Mouse (Mus musculus): ENCODE results near the gene Gars.
A peak's percentile ranks its signal among the peaks of the same experiment; 100 is the strongest.

The Gars gene

GRCm38 (mm10) chr6:55037799-55038670 is at the start of gene Gars:
Gars (plus strand) TSS chr6:55038007.
- DNase-seq (ENCODE audit: low spot score in 2 of 2) = peak; percentile 58 to 88

- DNase-seq (ENCODE audit: low spot score in 2 of 2) = no peak
Observed at GRCm38 (mm10) chr6:54988141-54988540, 49.7 kb upstream of the Gars start.

- no peak for DNase-seq (ENCODE audit: low spot score in 2 of 2)
Observed at GRCm38 (mm10) chr6:54991189-54991588, 46.6 kb upstream of the Gars start.

DNA sequence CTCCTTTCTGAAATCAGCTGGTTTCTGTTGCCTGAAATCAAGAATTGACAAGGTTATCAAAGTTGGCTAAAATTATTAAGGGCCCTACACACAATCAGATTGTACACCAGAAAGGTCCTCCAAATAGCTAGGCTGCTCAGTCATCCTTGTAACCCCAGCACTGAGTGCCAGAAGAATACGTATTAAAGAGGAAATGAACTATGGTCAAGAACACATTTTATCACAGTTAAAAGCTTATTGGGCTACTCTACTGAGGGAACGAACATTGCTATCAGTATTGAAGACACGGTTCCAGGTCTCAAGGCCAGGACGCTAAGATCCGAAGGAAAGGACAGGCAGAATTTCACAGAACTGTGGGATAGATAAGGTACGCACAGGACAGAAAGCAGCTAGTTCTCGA is 45.7 kb upstream of the Gars start:
- DNase-seq (ENCODE audit: low spot score in 2 of 2) = no peak

GRCm38 (mm10) chr6:54992734-54993260 is 45.0 kb upstream of the Gars start, which contains the start of gene Ggct:
Ggct (minus strand) TSS chr6:54992950.
- DNase-seq (ENCODE audit: low spot score in 2 of 2) = peak; percentile 95 to 97

GRCm38 (mm10) chr6:54996361-54996760 is 41.4 kb upstream of the Gars start:
- DNase-seq (ENCODE audit: low spot score in 2 of 2) = no peak

- DNase-seq (ENCODE audit: low spot score in 2 of 2) = no peak
Observed at GRCm38 (mm10) chr6:54997726-54998125, 40.1 kb upstream of the Gars start.

DNA sequence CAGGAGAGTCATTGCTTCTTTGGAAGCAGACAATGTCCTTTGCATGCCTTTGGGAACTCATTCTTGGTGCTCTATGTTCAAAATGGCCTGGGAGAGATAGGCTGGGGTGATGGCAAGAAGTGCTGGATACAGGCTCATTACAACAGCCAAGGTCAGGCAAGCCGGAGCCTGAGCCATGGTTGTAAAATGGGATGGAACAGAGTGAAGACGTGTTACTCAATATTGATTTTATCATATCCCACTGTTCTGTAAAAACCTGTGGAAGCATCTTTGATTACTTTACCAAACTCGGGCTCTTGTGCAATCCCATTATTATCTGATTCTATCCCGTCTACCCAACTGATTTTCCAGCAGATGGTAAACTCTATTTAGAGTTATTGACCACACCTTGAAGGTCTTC is 36.5 kb upstream of the Gars start:
- no peak for DNase-seq (ENCODE audit: low spot score in 2 of 2)

GRCm38 (mm10) chr6:55002438-55002837 is 35.4 kb upstream of the Gars start:
- DNase-seq (ENCODE audit: low spot score in 2 of 2) = no peak

GRCm38 (mm10) chr6:55003559-55003958 is 34.2 kb upstream of the Gars start:
- no peak for DNase-seq (ENCODE audit: low spot score in 2 of 2)

GRCm38 (mm10) chr6:55008401-55008800 is 29.4 kb upstream of the Gars start:
- no peak for DNase-seq (ENCODE audit: low spot score in 2 of 2)

GRCm38 (mm10) chr6:55009391-55010230 is 28.2 kb upstream of the Gars start:
- DNase-seq (ENCODE audit: low spot score in 2 of 2) = peak in 1 of 2 experiments; percentile 32

DNA sequence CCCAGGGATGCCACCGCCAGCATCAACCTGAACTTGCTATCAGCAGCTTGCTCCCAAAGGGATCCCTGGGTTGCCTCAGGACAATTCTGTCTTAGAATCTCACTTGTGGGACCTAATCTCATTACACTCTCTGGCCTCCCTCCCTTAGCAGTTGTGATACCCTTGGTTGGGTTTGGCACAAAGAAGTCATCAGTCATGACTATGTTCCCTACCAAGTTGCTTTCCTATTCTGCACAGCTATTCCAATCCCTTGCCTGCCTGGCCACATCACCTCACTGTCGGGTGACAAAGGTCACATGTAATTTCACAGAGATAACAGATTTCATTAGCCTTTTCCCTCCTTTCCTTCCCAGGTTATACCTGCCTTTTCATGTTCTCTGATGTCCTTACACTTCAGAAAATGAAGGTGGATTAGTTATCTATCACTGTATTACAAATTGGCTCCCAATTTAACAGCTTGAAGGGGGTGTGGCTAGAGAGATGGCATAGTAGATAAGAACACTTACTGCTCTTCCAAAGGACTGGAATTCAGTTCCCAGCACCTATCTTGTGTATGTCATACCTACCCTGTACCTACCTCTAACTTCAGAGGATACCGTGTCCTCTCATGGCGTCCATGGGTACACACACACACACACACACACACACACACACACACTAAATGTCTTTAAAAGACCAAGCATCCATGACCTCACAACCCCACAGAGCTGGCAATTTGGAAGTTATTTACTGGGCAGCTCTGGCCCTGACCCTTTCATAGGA is 27.3 kb upstream of the Gars start:
- no peak for DNase-seq (ENCODE audit: low spot score in 2 of 2)

- no peak for DNase-seq (ENCODE audit: low spot score in 2 of 2)
Observed at GRCm38 (mm10) chr6:55012516-55012915, 25.3 kb upstream of the Gars start.

DNA sequence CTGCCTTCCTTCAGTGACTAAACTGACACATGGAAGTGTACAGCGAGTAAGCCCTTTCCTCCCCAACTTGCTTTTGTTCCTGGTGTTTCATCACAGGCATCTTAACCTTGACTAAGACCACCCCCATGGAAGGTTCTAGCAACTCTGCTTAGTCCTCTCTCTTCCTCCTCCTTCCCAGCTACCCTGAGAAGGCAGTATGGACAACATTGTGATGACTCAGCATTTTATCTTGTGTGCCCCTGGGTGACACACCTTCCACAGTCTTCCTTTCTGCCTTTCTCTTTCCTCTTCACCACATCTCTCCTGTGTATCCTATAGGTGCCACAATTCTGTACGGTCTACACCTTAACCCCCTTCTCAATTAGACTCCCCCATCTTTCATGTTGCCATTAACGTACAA is 23.6 kb upstream of the Gars start:
- DNase-seq (ENCODE audit: low spot score in 2 of 2) = no peak

- DNase-seq (ENCODE audit: low spot score in 2 of 2) = peak in 1 of 2 experiments; percentile 59
Observed at GRCm38 (mm10) chr6:55016236-55016635, 21.6 kb upstream of the Gars start.

GRCm38 (mm10) chr6:55016710-55017583 is 20.9 kb upstream of the Gars start:
- peak in 1 of 2 experiments; percentile 68 for DNase-seq (ENCODE audit: low spot score in 2 of 2)

- DNase-seq (ENCODE audit: low spot score in 2 of 2) = no peak
Observed at GRCm38 (mm10) chr6:55018417-55018816, 19.4 kb upstream of the Gars start.

DNA sequence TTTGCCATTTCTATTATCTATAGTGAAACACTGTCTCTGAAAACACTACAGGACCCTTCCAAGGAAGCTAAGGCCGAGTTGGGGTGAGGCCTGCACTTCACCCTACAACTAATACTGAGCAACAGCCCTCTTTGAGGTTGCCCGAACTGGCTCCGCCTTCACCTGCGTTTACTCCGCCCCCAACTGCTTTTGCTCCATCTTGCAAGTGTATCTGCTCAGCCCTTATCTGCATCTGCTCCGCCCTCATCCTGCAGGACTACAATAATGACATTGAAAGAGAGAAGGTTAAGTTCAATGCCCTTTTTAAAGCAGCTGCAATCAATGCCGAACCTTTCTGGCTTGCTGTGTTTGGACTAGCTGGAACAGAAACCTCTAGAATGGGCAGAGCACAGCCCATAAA is 16.0 kb upstream of the Gars start:
- no peak for DNase-seq (ENCODE audit: low spot score in 2 of 2)

DNA sequence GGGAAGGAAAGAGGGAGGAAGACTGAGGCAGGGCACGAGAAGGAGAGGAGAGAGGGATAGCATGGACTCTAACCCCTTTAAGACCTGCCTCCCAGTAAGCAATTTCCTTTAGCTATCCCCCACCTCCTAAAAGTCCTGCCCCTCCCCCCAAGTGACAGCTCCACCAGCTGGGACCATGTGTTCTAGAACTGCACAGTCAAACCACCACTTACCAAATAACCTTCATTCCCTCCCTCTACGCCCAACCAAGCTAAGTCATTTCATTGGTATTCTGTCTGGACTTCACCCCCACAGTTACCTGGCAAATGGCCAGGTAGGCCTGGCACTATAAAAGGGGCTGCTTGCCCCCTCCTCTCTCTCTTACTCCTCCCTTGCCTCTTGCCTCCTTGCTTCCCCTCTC is 10.2 kb upstream of the Gars start:
- no peak for DNase-seq (ENCODE audit: low spot score in 2 of 2)

GRCm38 (mm10) chr6:55036731-55037130 is 1.1 kb upstream of the Gars start:
- no peak for DNase-seq (ENCODE audit: low spot score in 2 of 2)

Data from left cerebral cortex, adult 9 months (tissue).